Mouse (Mus musculus) MN1 (cell line): ENCODE measurements around the gene Dspp.

Experiments
- DNase-seq: peaks from one replicate; pipeline ENCODE4 v3.0.0-alpha.2; 2016; ENCODE audit warnings: low spot score

The Dspp gene

DNA sequence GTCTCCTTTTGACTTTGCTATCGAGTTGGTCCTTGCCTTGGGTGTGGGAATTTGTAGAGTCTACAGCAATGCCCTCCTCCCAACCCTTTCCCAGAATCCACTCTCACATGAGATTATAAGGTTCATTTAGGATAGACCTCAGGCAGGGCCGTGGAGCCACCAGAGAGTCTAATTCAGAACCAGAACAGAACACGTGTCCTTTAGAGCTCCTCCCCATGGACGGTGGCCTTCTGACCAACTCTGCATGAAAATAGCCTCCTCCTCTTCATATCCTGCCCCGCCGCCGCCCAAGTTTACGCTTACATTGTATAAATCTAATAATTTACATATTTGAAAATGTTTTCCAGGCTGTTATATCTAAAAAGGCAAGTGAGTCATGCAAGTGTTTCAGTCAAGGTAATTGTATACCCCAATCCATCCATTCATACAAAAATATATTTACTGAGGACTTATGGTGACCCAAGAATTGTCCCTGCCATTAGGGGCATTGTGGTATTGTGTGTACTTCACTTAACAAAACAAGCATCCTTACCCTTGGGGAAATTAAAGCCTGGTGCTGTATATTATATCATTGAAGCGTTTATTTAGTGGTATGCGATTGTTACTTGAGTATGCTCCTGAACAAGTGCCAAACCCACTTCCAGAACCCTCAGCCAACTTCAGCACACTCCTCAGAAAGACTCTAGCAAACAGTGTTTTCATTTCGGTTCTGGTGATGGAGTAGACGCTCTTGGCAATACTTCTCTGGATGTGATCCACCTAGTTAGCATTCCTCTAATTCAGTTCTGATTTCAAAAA lies 30.8 kb downstream of the Dspp start:
- no peak for DNase-seq

DNA sequence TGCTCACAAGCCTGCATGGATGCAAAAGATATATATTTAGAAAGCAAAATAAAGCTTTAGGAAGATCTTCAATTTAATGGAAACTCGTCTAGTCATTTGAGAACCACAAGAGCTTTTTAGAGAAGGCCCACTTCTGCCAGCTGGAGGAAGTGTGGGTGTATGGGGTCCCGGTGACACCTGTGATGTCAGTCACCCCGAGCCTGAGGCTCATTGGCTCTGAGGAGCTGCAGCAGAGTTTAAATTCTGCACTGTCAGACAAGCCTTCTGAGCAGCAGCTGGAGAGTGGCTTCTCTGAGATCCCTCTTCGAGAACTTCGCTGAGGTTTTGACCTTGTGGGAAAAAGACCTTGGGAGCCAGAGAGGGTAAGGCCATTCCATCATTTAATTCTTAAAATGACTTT lies 31.8 kb downstream of the Dspp start, which contains the start of gene Dmp1:
Gene Dmp1 (plus strand): TSS at position 263 of the 400 bp plus-strand sequence.
- no peak for DNase-seq

DNA sequence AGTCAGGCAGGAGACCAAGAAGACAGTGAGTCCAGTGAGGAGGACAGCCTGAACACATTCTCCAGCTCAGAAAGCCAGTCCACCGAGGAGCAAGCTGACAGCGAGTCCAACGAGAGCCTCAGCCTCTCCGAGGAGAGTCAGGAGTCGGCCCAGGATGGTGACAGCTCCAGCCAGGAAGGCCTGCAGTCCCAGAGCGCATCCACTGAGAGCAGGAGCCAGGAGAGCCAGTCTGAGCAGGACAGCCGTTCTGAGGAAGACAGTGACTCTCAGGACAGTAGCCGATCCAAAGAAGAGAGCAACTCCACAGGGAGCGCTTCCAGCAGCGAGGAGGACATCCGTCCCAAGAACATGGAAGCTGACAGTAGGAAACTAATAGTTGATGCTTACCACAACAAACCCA lies 42.0 kb downstream of the Dspp start:
- DNase-seq = no peak

DNA sequence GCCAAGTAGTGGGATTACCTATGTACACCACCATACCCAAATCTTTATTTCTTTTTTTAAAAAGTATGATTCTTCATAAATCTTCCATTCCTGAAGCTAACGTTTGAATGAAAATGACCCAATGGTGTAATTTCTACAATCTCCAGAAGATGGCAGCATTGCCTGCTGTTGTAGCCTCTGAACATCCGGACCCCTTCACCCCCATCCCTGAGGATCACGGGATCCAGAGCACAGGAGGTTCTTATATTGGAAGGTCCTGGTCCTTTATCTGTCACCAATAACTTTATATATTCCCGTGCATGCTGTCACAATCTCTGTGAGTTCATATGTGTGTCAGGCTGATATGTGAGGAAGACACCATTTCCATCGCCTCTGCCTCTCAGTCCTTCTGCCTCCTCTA lies 48.4 kb downstream of the Dspp start:
- DNase-seq = no peak

DNA sequence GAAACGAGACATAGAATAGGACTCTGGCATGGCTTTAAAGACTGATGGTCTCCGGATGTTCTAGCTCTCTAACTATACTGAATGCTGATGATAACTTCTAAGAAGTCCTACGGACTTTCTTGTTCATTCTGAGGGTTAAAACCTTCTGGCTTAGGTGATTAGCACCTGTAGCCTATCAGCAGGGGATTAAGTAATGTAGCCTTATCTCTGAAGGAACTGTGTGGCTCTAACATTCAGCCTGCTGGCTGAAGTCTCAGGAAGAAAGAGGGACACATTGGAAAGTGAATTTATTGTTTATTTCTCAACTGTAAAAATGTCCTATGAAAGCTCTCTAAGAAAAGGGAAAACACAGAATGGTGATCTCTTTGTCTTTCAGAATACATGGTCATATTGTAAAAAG lies 53.8 kb downstream of the Dspp start:
- no peak for DNase-seq

DNA sequence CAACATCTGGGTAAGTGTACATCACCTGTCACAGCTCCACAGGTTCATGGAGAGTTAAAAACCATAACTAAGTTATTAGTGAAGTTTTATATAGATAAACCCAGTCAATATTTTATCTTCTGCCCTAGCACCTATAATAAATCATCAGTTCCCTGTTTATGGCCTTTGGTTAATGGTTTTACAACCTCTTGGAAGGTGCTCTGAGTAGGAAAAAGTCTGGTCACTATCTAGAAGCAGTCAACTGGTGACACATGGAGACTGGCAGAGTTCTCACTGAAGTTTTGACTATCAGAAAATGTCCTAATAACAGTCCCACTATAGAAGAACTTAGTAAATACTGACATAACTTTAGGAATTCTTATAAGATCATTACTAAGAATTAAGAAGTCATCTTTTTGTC lies 54.2 kb downstream of the Dspp start:
- no peak for DNase-seq

DNA sequence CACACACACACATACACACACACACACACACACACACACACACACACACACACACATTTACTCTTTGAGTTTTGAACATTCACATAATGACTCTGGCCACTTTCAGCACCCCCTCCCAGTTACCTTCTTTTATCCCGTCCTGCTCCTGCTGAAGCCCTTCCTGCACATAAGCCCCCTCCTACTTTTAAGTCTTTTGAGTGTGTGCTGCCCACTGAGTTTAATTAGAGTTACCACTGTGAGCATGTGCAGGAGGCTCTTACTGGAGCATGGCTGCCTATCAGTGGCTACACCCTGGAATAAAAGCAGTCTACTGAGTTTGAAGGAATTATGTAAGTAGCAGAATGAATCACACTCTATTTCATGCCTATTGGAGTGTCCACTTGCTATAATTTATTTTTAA lies 58.0 kb downstream of the Dspp start:
- DNase-seq = no peak
